Mouse (Mus musculus) monocyte, adult 5-6 weeks (primary cell): ENCODE measurements around the gene Paqr8. TPM values are rescaled to one million over a fixed set of nuclear protein-coding genes. Genes with fewer than 3 reads are reported as not detected.
A peak's percentile ranks its signal among the peaks of the same experiment; 100 is the strongest.

ENCODE experiments used
- ATAC-seq: fragments of 153-309, 156-312 bp; replicated peaks from 2 replicates; pipeline ENCODE4 v1.8.0; 2017; ENCODE audit warnings: mild to moderate bottlenecking; ENCODE audit not compliant: low TSS enrichment, insufficient number of reproducible peaks, severe bottlenecking, poor library complexity, low FRiP score
- total RNA-seq: library from RNA; stranded (forward); fragments of 200-1000, 200-491, 200-594 nt; gene quantifications from 3 replicates; pipeline ENCODE4 v1.2.3, GENCODE M21; 2017

The Paqr8 gene
- total RNA-seq, 1 experiment from 2014 or later: 0.57 TPM

GRCm38 (mm10) chr1:20941857-20942256, 51.5 kb downstream of the Paqr8 start:
- no peak for ATAC-seq

DNA sequence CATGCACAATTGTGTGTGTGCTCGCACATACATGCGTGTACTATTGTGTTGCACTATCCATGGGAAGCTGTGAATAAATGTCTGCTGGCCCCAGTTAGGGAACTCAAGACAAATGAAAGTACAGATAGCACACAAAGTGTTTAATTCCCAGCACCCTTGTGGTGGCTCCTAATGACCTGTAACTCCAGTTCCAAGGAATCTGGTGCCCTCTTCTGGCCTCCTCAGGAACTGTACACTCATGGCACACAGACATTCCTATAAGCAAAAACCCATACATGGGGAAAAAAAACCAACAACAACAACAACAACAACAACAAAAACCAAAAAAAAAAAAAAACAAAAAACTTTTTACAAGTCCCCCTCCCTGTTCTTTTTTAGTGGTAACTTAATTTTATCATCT, 52.6 kb downstream of the Paqr8 start:
- no peak for ATAC-seq

DNA sequence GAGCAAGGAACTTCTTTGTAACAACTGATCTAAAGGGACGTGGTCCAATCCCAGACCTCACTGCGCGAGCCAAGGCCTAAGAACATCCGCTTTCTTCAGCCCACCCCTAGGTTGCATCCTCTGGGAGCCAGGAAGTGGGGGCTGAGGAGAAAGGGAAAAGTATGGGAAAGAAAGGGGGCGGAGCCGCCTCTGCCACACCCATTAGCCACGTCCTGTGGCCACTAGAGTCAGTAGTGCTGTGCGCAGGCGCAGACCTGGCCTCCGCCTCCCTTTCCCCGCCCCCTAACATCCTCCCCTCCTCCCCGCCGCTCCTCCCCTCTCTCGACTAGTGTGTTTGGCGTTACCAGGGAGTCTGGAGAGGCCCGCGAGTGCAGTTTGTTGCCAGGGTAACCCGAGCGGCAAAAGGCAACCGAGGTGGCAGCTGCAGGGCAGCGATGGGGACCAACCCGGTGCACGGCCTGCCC, 60.9 kb downstream of the Paqr8 start, which contains the start of gene Efhc1:
Gene Efhc1, plus strand, starts transcription at position 327 of the 464 bp plus-strand sequence.
- ATAC-seq: peak; percentile 86

- ATAC-seq: peak; percentile 28; the same call in 1 of the 2 replicates
Measured at GRCm38 (mm10) chr1:20951799-20952198, 61.4 kb downstream of the Paqr8 start.

DNA sequence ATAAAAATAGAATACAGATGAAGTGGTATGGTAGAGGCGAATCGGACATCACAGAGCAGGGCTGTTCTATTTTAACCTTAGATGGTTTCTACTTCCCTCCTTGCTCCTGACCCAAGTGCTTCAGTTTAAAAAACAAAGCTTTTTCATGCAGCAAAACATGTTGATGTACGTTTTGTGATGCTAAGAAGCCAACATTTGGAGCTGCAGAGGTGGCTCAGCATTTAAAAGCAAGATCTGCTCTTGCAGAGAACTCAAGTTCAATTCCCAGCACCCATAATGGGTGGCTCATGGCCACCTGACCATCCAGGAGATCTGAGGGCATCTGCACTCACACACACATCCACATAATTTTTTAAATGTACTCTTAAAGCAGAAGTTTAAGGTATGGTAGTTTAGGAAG, 64.5 kb downstream of the Paqr8 start:
- no peak for ATAC-seq

DNA sequence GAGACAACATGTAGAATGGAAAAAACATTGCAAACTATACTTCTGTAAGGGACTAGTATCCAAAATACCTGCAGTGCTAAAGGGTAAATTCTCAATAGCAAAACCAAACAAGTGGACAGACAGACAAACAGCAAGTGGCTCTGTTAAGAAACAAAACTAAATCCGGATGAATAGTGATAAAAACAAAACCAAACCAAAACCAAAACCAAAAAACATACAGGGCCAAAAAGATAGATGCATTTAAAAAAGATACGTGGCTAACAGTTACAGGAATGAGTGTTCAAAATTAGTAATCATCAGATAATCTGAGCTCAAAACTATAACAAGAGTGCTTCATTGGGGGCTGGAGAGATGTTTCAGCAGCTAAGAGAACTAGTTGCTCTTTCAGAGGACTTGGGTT, 79.2 kb downstream of the Paqr8 start:
- no peak for ATAC-seq

DNA sequence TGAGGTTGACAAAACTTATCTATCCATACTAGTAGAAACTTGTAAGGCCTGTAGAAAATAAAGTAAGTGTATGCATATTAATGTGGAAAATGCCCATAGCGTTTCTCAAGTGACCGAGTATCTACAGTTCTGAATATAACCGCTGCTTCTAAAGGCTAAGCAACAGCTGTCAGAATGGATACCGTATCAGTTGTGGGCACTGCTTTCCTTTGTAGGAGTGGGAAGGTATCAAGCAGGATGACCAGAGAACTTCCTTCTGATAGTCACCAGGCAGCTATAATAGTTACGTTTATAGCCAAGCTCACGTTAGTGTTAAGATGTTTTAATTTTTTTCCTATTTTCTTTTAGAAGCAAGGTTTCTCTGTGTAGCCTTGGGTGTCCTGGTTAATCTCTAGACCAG, 83.0 kb downstream of the Paqr8 start:
- ATAC-seq: no peak

DNA sequence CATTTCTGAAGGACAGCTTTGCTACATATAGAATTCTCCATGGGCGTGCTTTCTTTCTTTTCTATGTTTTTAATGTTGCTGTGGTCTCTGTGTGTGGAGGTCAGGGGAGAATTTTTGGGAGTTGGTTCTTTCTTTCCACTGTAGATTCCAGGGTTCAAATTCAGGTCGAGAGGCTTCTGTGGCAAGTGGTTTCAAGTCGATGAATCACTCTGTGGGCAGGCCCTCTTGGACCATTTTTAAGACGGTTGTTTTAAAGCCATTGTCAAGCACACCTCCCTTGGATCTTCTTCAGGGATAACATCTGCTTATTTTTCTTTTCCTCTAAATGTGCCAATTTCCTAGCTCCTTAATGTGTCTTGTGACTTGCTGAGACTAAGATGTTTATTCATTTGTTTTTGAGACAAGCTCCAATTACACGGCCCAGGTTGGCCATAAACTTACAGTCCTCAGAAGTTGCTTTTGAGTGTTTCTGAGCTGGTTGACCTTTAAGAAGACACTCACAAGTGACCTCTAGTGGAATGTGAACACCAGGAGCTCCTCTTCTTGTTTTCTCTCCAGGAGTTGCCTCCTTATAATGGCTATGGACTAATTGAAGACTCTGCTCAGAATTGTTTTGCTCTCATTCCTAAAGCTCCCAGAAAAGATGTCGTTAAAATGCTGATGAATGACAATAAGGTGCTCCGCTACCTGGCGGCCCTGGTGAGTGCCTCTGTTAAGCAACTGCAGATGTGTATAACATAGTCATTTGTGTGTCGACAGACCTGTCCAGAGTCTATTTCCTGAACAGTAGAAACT, 84.1 kb downstream of the Paqr8 start:
- ATAC-seq: no peak

DNA sequence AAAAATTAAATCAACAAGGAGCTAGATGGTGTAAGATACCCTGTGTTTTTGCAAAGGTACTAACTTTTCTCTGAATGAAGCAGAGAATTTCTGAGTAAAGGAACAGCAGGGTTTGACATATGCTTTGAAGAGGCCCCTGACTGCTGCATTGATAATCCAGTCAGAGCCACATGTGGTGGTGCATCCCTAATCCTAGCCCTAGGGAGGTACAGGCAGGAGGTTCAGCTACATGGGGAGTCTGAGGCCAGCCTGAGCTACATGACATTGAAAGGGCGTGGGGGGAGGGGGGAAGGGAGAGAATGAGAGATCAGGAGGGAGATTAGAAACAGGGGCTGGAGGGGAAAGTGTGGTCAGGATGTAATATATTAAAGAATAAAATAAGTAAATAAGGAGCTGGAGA, 90.1 kb downstream of the Paqr8 start:
- ATAC-seq: no peak

GRCm38 (mm10) chr1:20981764-20982163, 91.4 kb downstream of the Paqr8 start:
- no peak for ATAC-seq

- no peak for ATAC-seq
Measured at GRCm38 (mm10) chr1:20984103-20984502, 93.7 kb downstream of the Paqr8 start.

GRCm38 (mm10) chr1:20984582-20984981, 94.2 kb downstream of the Paqr8 start:
- no peak for ATAC-seq

DNA sequence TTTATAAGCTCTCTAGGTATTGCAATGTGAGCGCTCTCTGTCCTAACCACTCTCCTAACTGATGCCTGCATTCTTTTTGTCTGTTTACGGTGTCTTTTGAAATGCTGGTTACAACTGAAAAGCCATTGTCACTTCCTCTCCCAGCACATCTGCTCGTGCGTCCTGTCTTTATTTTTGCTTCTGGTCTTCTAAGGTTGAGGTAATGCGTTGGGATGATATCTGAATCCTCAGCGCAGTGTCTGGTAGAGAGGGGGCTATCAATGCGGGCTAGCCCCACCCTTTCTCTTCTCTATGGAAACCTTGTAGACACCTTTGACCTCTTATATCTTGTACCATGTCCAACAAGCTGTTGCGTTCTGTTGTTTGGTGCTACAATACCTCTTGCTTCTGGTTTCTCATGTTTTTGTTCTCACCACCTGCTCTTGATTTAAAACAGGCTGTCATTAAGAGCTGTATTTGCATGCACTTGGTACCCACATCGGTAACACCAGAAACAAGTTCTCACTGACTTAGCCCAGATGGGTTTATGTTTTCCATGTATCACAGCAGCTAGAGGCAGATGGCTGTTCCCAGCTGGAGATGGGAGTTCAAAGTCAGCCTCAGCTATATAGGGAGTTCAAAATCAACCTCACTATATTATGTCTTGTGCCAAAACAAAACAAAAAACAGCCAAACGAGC, 96.1 kb downstream of the Paqr8 start:
- no peak for ATAC-seq

Other genes with a start within 250 kb of the Paqr8 start
- not detected in 3 replicates for gene Il17a, start 159.7 kb upstream of the Paqr8 start, total RNA-seq
- 1.5 TPM in 1 of 3 replicates, not detected in the others for gene Il17f, start 100.0 kb upstream of the Paqr8 start, total RNA-seq
- 23.9 to 38.7 TPM (median 27.2 TPM) in 3 replicates for gene Mcm3, start 70.3 kb upstream of the Paqr8 start, total RNA-seq
- gene Efhc1, start 61.0 kb downstream of the Paqr8 start, total RNA-seq: 0.39 TPM in 1 of 3 replicates, not detected in the others
- gene Tram2, start 188.6 kb downstream of the Paqr8 start, total RNA-seq: 1.1 to 4.7 TPM (median 2.1 TPM) in 3 replicates